Mouse (Mus musculus): ENCODE measurements around the gene Ccdc183. TPM values are rescaled to one million over a fixed set of nuclear protein-coding genes. Genes with fewer than 3 reads are reported as not detected.

Gene Ccdc183
- total RNA-seq, 2 experiments from 2014 or later, result not detected

- no peak for DNase-seq (ENCODE audit: low spot score in 2 of 2)
These were observed 39.3 kb downstream of the Ccdc183 start for GRCm38 (mm10) chr2:25577951-25578795.

GRCm38 (mm10) chr2:25576965-25577891 lies 40.2 kb downstream of the Ccdc183 start:
- DNase-seq (ENCODE audit: low spot score in 2 of 2), result peak in 1 of 2 experiments; percentile 49

- peak in 1 of 2 experiments; percentile 56 for DNase-seq (ENCODE audit: low spot score in 2 of 2)
These were observed 41.2 kb downstream of the Ccdc183 start for GRCm38 (mm10) chr2:25576028-25576850.

DNA sequence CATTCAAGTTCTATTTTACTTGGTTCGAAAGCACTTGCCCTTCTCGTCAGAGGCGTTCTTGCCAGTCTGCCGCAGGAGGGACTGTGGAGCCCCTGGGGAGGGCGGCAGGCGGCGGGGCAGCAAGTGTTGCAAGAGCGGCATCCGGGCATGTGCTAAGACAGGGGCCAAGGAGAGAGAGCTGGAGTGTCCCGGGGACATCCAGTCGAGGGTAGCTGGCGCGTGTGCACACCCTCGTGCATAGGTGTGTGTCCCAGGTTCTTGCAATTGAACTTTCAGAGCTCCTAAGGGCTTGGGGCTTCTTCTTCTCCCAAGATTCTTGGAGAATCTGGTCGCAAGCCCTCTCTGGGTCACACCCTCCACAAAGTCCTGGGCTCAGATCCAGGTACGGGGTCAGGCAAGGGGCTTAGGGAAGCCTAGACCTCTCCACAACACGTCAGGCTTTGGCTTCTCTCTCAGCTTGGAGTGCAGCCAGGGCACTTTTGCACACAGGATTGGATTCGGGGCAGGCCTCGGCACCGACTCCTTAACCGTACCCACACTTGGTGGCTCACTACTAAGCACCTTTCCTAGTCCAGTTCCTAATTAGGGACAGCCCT lies 41.9 kb downstream of the Ccdc183 start:
- peak in 1 of 2 experiments; percentile 47 for DNase-seq (ENCODE audit: low spot score in 2 of 2)

- DNase-seq (ENCODE audit: low spot score in 2 of 2), result peak; percentile 91 to 95
These were observed 42.7 kb downstream of the Ccdc183 start, which contains the start of the genes Mamdc4 and Phpt1 for GRCm38 (mm10) chr2:25574579-25575431. Mamdc4 (minus strand) TSS chr2:25574845. Phpt1 (minus strand) TSS chr2:25575224.

- DNase-seq (ENCODE audit: low spot score in 2 of 2), result no peak
These were observed 43.3 kb downstream of the Ccdc183 start for GRCm38 (mm10) chr2:25574136-25574535.

- DNase-seq (ENCODE audit: low spot score in 2 of 2), result no peak
These were observed 44.4 kb downstream of the Ccdc183 start for GRCm38 (mm10) chr2:25573068-25573467.

DNA sequence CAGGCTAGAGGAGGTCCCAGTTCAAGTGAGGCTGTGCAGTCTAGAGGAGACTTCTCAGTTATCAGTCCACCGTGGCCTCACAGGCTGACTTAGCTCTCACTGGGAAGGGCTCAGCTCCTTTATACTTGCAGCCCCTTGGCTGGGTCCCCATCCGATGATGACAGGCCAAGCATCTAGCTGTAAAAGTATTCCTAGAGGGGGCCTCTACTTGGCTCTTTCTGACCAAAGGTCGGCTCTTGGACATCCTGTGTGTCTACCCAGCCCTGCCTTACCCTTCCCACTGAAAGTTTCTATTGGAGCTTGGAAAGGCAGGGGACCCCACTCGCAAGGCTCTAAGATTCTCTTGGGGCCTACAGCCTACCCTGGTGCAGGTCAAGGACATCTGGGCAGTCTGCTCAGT lies 46.3 kb downstream of the Ccdc183 start:
- DNase-seq (ENCODE audit: low spot score in 2 of 2), result no peak

GRCm38 (mm10) chr2:25569323-25569722 lies 48.2 kb downstream of the Ccdc183 start:
- DNase-seq (ENCODE audit: low spot score in 2 of 2), result no peak

- DNase-seq (ENCODE audit: low spot score in 2 of 2), result no peak
These were observed 48.9 kb downstream of the Ccdc183 start for GRCm38 (mm10) chr2:25568473-25569019.

DNA sequence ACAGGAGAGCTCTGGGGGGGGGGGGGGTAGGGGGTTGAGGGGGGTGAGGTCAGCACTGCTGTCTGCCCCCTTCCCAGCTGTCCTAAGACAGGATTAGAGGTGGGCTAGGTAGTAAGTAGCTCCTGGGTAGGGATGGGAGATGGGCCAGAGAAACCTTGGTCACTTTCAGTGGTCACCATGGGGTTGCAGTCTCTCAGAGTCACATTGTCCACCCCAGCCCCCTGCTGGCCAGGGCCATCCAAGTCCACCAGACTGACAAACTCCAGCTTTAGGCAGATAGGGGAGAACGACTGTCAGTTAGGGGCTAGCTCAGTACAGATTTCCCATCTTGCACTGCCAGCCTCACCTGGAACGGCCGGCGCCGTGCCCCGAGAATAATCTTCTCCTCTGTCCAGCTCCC lies 50.9 kb downstream of the Ccdc183 start:
- no peak for DNase-seq (ENCODE audit: low spot score in 2 of 2)

- no peak for DNase-seq (ENCODE audit: low spot score in 2 of 2)
These were observed 51.7 kb downstream of the Ccdc183 start for GRCm38 (mm10) chr2:25565741-25566140.

GRCm38 (mm10) chr2:25561946-25562345 lies 55.5 kb downstream of the Ccdc183 start:
- no peak for DNase-seq (ENCODE audit: low spot score in 2 of 2)

DNA sequence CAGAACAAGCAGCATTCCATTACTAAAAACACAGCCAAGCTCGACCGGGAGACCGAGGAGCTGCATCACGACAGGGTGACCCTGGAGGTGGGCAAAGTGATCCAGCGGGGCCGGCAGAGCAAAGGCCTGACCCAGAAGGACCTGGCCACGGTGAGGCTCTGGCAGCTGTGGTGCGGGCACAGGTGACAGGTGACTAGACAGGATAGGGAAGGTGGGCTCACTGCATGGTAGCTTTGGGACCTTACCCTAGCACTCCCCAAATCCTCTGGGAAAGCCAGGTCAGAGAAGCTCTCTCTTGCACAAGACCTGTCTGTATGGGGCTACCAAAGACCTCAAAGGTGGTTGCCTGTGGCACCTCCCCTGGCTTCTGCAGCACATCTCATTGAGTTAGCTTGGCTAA lies 56.9 kb downstream of the Ccdc183 start:
- DNase-seq (ENCODE audit: low spot score in 2 of 2), result no peak

DNA sequence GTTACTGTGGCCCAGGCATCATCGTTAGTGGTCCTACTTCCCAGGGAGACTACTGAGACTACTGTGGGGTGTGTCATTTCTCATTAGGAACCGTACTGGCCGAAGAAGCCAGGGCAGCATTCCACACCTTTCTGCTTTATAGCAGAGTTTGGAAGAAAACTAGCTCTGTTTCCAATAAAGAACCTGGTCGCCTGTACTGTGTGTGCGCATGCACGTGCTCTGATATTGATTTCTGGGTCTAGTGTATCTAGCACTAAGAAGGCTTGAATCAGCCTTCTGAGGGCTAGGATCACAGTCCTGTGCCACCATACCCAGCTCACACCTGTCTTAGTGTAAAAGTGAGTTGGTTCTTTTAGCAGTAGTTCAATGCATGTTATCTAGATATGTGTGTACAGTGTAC lies 58.7 kb downstream of the Ccdc183 start:
- no peak for DNase-seq (ENCODE audit: low spot score in 2 of 2)
